Comparison of ENCODE assay signal across 7 mouse cellular contexts in the genomic region with DNA sequence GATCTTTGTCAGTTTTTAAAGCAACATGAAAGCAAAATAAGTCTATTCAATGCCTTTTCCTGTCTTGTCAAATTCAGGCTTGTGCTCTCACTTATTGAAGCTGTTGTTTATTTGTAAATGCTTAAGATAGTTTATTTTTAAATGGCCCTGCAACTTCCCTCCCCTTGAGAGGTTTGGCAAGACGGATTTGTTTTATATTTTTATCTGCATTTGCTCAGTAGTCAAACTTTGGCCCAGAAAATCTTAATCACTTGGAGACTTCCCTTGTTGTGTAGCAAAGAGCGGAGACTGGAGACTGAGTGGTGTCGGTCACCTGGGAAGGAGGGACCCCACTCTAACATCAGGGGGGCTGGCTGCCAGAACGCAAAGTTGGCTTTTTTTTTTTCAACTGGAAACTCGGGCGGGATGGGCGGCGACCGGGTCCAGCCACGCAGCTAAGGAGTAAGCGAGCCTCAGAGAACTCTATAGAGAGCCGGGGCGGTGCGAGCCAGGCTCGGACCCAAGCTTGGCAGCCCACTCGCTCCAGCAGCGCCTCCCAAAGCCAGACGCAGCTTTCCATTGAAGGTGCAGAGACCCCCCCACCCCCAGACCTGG. TPM values are rescaled to one million over a fixed set of nuclear protein-coding genes. Genes with fewer than 3 reads are reported as not detected.
DNase-seq lines count a peak whose midpoint lies in the region; ATAC-seq and TF ChIP-seq lines count a peak whose summit lies in the region.

No protein-coding gene starts in this region.

- no peak for TF ChIP-seq CTCF in spleen, adult 2 months (IDR thresholded peaks at IDR 0.05; ENCODE audit: extremely low read depth, insufficient read depth, insufficient read length, insufficient replicate concordance)

- no peaks in the 10 kb centered on the region for H3K36me3 ChIP-seq in spleen, adult 2 months (ENCODE audit: control insufficient read depth, insufficient read depth, low read length)
- H3K36me3 ChIP-seq in forebrain, embryonic 12.5 days (replicated peaks): no peaks in the 10 kb centered on the region
- H3K36me3 ChIP-seq in liver, embryonic 13.5 days: no peaks in the 10 kb centered on the region

- peaks cover 3% of the 10 kb centered on the region for H3K4me1 ChIP-seq in spleen, adult 2 months (ENCODE audit: control insufficient read depth, insufficient read depth, insufficient read length)
- peaks cover 23% of the 10 kb centered on the region for H3K4me1 ChIP-seq in forebrain, embryonic 12.5 days
- peaks cover 30% of the 10 kb centered on the region for H3K4me1 ChIP-seq in liver, embryonic 13.5 days (replicated peaks)

- 5% methylated on average over 18 of the region's 18 CpGs for WGBS in spleen, adult 2 months
- 1% methylated on average over 18 of the region's 18 CpGs for WGBS in forebrain, embryonic 12.5 days
- 2% methylated on average over 18 of the region's 18 CpGs for WGBS in liver, embryonic 13.5 days (ENCODE audit: insufficient replicate concordance)

- peak overlapping the region; percentile 82 for H3K27ac ChIP-seq in spleen, adult 2 months (ENCODE audit: insufficient read depth, low read length)
- peak overlapping the region; percentile 70; the same call in 1 of the 2 replicates for H3K27ac ChIP-seq in forebrain, embryonic 12.5 days
- peak overlapping the region; percentile 23 for H3K27ac ChIP-seq in liver, embryonic 13.5 days

- TF ChIP-seq POLR2A in spleen, adult 2 months (IDR thresholded peaks at IDR 0.05; ENCODE audit: low read depth, low read length): 0 out of 2 replicates have a peak, but pooled peaks have one; percentile 35

- ATAC-seq in forebrain, embryonic 12.5 days (ENCODE audit: low FRiP score): no peak
- peak; percentile 77 for ATAC-seq in liver, embryonic 13.5 days (ENCODE audit: low read depth)

- H3K9me3 ChIP-seq in forebrain, embryonic 12.5 days: no peaks in the 10 kb centered on the region
- H3K9me3 ChIP-seq in liver, embryonic 13.5 days (replicated peaks): no peaks in the 10 kb centered on the region

- peak overlapping the region; percentile 80 for H3K4me3 ChIP-seq in spleen, adult 2 months (ENCODE audit: extremely low read depth, insufficient read depth, insufficient read length)
- H3K4me3 ChIP-seq in forebrain, embryonic 12.5 days (replicated peaks): peak overlapping the region; percentile 95
- H3K4me3 ChIP-seq in liver, embryonic 13.5 days (replicated peaks): peak overlapping the region; percentile 94

- no peak for DNase-seq in spleen, adult 2 months (ENCODE audit: low read depth in 1 of 2, low spot score in 2 of 2)
- DNase-seq in spleen, postnatal 14 days (ENCODE audit: low spot score in 2 of 2): no peak
- DNase-seq in liver, embryonic 13.5 days: no peak
- DNase-seq in telencephalon, adult 2 months (ENCODE audit: low read depth, low spot score): peak; percentile 8
- no peak for DNase-seq in ovary, postnatal 14 days (ENCODE audit: low spot score)
- no peak for DNase-seq in layer of hippocampus, adult 11-12 months (ENCODE audit: low spot score)

- peak overlapping the region; percentile 48 for H3K9ac ChIP-seq in forebrain, embryonic 12.5 days
- H3K9ac ChIP-seq in liver, embryonic 13.5 days: peak overlapping the region; percentile 57

- H3K4me2 ChIP-seq in forebrain, embryonic 12.5 days: peak overlapping the region; percentile 61
- peak overlapping the region; percentile 87 for H3K4me2 ChIP-seq in liver, embryonic 13.5 days

- no peaks in the 10 kb centered on the region for H3K27me3 ChIP-seq in spleen, adult 2 months (ENCODE audit: control insufficient read depth, insufficient read depth, low read length)
- no peaks in the 10 kb centered on the region for H3K27me3 ChIP-seq in forebrain, embryonic 12.5 days
- H3K27me3 ChIP-seq in liver, embryonic 13.5 days: no peaks in the 10 kb centered on the region

RNA-seq across cellular contexts. Expression of a gene that starts 6.0 kb away (rescaled TPM):
- 12.8 and 24.8 TPM in 2 replicates for polyA plus RNA-seq in spleen, adult 2 months (2012; rRNA removed)
- polyA plus RNA-seq in forebrain, embryonic 12.5 days (2016; fragmentation: Nextera tagmentation; extraction: Ambion mirVana): 123 and 124 TPM in 2 replicates
- polyA plus RNA-seq in liver, embryonic 13.5 days (2015; fragmentation: Nextera tagmentation; extraction: Ambion mirVana): 15.2 and 20.2 TPM in 2 replicates

RNA-seq across cellular contexts. Expression of a gene that starts 30.3 kb away (rescaled TPM):
- polyA plus RNA-seq in spleen, adult 2 months (2012; rRNA removed): 0.48 TPM in 1 of 2 replicates, not detected in the other
- polyA plus RNA-seq in forebrain, embryonic 12.5 days (2016; fragmentation: Nextera tagmentation; extraction: Ambion mirVana): 15.6 and 19.5 TPM in 2 replicates
- polyA plus RNA-seq in liver, embryonic 13.5 days (2015; fragmentation: Nextera tagmentation; extraction: Ambion mirVana): 3.5 and 5.5 TPM in 2 replicates

RNA-seq across cellular contexts. Expression of a gene that starts 57.1 kb away (rescaled TPM):
- 7.7 and 8.2 TPM in 2 replicates for polyA plus RNA-seq in spleen, adult 2 months (2012; rRNA removed)
- polyA plus RNA-seq in forebrain, embryonic 12.5 days (2016; fragmentation: Nextera tagmentation; extraction: Ambion mirVana): 29.6 and 29.9 TPM in 2 replicates
- 5.4 and 7.5 TPM in 2 replicates for polyA plus RNA-seq in liver, embryonic 13.5 days (2015; fragmentation: Nextera tagmentation; extraction: Ambion mirVana)

Comparison
In these comparisons a context has a peak if more than half of its experiments do, and no peak if none do; other contexts are left out.
1. H3K27ac ChIP-seq: peak in every context shown above with its lines; median percentile 82 in spleen, adult 2 months; 70 in forebrain, embryonic 12.5 days; 23 in liver, embryonic 13.5 days.